Mouse (Mus musculus): ENCODE results near the gene Apbb2. TPM values are rescaled to one million over a fixed set of nuclear protein-coding genes. Genes with fewer than 3 reads are reported as not detected.

The Apbb2 gene
- 2.7 TPM for polyA plus RNA-seq (2017; shearing (Covaris generic))

DNA sequence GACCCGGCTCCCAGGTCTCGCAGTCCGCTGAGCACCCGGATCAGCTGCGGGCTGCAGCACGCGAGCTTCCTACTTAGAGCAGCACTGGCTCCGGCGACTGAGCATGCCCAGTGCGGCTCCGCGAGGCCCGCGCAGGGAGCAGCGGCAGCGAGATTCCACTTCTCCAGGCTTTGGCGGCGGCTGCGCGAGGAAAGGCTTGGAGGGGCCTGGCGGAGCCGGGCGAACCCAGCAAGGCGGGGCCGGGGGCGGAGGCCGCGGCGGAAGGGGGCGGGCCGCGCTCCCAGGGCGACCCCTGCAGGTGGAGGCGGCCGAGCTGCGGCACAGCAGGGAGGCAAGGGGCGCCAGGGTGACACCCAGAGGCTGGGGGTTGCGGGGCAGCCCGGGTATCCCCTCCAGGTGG is at the start of gene Apbb2:
Apbb2 (minus strand) TSS at position 188 of the 400 bp plus-strand sequence.

GRCm38 (mm10) chr5:66259756-66260448 is 358.7 kb downstream of the Apbb2 start, which contains the start of gene Nsun7:
Gene Nsun7 (plus strand): TSS chr5:66259897.

Other genes with a start within 250 kb of the Apbb2 start
- not detected for gene Uchl1, start 57.3 kb upstream of the Apbb2 start, polyA plus RNA-seq (2017; shearing (Covaris generic))
- not detected for gene Limch1, start 127.0 kb upstream of the Apbb2 start, polyA plus RNA-seq (2017; shearing (Covaris generic))

Measured in activated CD4-positive, CD25-positive, alpha-beta regulatory T cell, adult 9 weeks (primary cell).